33 mouse cellular contexts compared by ENCODE assay signal in genomic region chr2:129694303-129694702, GRCm38 (mm10). TPM values are rescaled to one million over a fixed set of nuclear protein-coding genes. Genes with fewer than 3 reads are reported as not detected.
DNase-seq lines count a peak whose midpoint lies in the region; ATAC-seq and TF ChIP-seq lines count a peak whose summit lies in the region.
"Had no signal": no experiment of that assay in that cellular context is flagged by ENCODE, and none has a peak within 500 bp of the region (broad histone marks: within the 10 kb centered on the region; RNA-seq: fewer than 3 reads in every experiment).

No protein-coding gene starts in this region.

- H3K9ac ChIP-seq in MEL (ENCODE audit: control insufficient read depth, low read depth, low read length, poor library complexity, severe bottlenecking), result no peak overlapping the region
- H3K9ac ChIP-seq in liver, embryonic 15.5 days, result no peak overlapping the region
- no peak overlapping the region for H3K9ac ChIP-seq in forebrain, embryonic 14.5 days (ENCODE audit: low read length)
- H3K9ac ChIP-seq: forebrain, embryonic 15.5 days; hindbrain, embryonic 12.5 days; intestine, embryonic 15.5 days; limb, embryonic 15.5 days; lung, embryonic 15.5 days; midbrain, embryonic 12.5 days; neural tube, embryonic 12.5 days; stomach, embryonic 15.5 days had no signal

- TF ChIP-seq RAD21 in MEL (IDR thresholded peaks at IDR 0.05; ENCODE audit: low read depth, low read length), result no peak

- H3K4me3 ChIP-seq in MEL (ENCODE audit: control insufficient read depth in 1 of 2, insufficient read depth in 1 of 2, low read depth in 2 of 2, low read length in 2 of 2), result no peak overlapping the region
- H3K4me3 ChIP-seq in liver, embryonic 15.5 days (replicated peaks), result no peak overlapping the region
- H3K4me3 ChIP-seq in forebrain, embryonic 14.5 days (ENCODE audit: low read depth, low read length), result no peak overlapping the region
- H3K4me3 ChIP-seq: forebrain, embryonic 15.5 days; gastrocnemius, adult 2 months; hindbrain, embryonic 12.5 days; intestine, embryonic 15.5 days; layer of hippocampus, adult 2 months; limb, embryonic 10.5 days; limb, embryonic 15.5 days; lung, embryonic 15.5 days; midbrain, embryonic 12.5 days; myocyte; neural tube, embryonic 12.5 days; stomach, embryonic 15.5 days had no signal

- ATAC-seq in liver, embryonic 15.5 days (ENCODE audit: insufficient read depth), result peak; percentile 31; the same call in 1 of the 2 replicates
- no peak for ATAC-seq in forebrain, embryonic 14.5 days
- ATAC-seq: forebrain, embryonic 15.5 days; hindbrain, postnatal 0 days; intestine, embryonic 15.5 days; Patski had no signal

- no peaks in the 10 kb centered on the region for H3K79me2 ChIP-seq in MEL (ENCODE audit: control insufficient read depth, insufficient read depth, low read length, poor library complexity)

- H3K4me2 ChIP-seq in liver, embryonic 15.5 days, result no peak overlapping the region
- H3K4me2 ChIP-seq in forebrain, embryonic 14.5 days (ENCODE audit: low read length), result no peak overlapping the region
- H3K4me2 ChIP-seq: forebrain, embryonic 15.5 days; heart, embryonic 11.5 days; hindbrain, embryonic 12.5 days; intestine, embryonic 15.5 days; limb, embryonic 15.5 days; lung, embryonic 15.5 days; midbrain, embryonic 12.5 days; neural tube, embryonic 12.5 days; stomach, embryonic 15.5 days had no signal

- peak overlapping the region; percentile 63 for H3K27ac ChIP-seq in MEL (ENCODE audit: control insufficient read depth, low read depth, low read length)
- no peak overlapping the region for H3K27ac ChIP-seq in liver, embryonic 15.5 days (replicated peaks)
- H3K27ac ChIP-seq in forebrain, embryonic 14.5 days (ENCODE audit: low read depth, low read length), result no peak overlapping the region
- H3K27ac ChIP-seq: forebrain, embryonic 15.5 days; gastrocnemius, adult 2 months; hindbrain, embryonic 12.5 days; hindbrain, postnatal 0 days; intestine, embryonic 15.5 days; layer of hippocampus, adult 2 months; limb, embryonic 10.5 days; limb, embryonic 15.5 days; lung, embryonic 15.5 days; midbrain, embryonic 12.5 days; neural tube, embryonic 12.5 days; stomach, embryonic 15.5 days had no signal

- no peak for TF ChIP-seq POLR2A in MEL (IDR thresholded peaks at IDR 0.05; ENCODE audit: control insufficient read depth in 1 of 2, insufficient read depth in 1 of 2, low read depth in 1 of 2, low read length in 2 of 2, poor library complexity in 1 of 2)

- DNase-seq in MEL (ENCODE audit: low read depth, low spot score), result peak; percentile 82
- peak; percentile 8 for DNase-seq in c-Kit-positive CD71-positive TER-119-negative erythroid progenitor cells, embryonic 14.5 days (ENCODE audit: low read depth)
- DNase-seq in forebrain, embryonic 14.5 days (ENCODE audit: low spot score), result no peak
- DNase-seq in spleen, postnatal 4 days (ENCODE audit: low spot score in 2 of 2), result no peak
- DNase-seq in spleen, postnatal 10 days (ENCODE audit: low spot score in 2 of 2), result no peak
- DNase-seq in cerebellum, adult 9-10 months, result no peak
- DNase-seq: adrenal gland, postnatal 14 days; B cell, adult 2 months; cerebellum, adult 2 months; cerebellum, postnatal 25 days; gastrocnemius, adult 2 months; gastrocnemius, postnatal 36 days; heart, adult 18-20 months; heart, postnatal 36 days; kidney, adult 2 months; kidney, postnatal 36 days; thymus, postnatal 36 days had no signal

- H3K36me3 ChIP-seq in MEL (ENCODE audit: control insufficient read depth in 1 of 2, insufficient read depth in 2 of 2, low read length in 2 of 2), result peaks cover 0 to 23% of the 10 kb centered on the region in 2 experiments; a peak in 2 of 4 replicates
- no peaks in the 10 kb centered on the region for H3K36me3 ChIP-seq in liver, embryonic 15.5 days (replicated peaks)
- H3K36me3 ChIP-seq in forebrain, embryonic 14.5 days (ENCODE audit: control insufficient read depth, insufficient read depth, low read length), result no peaks in the 10 kb centered on the region
- H3K36me3 ChIP-seq: forebrain, embryonic 15.5 days; hindbrain, embryonic 12.5 days; intestine, embryonic 15.5 days; limb, embryonic 10.5 days; limb, embryonic 15.5 days; lung, embryonic 15.5 days; midbrain, embryonic 12.5 days; neural tube, embryonic 12.5 days; stomach, embryonic 15.5 days had no signal

- no peaks in the 10 kb centered on the region for H3K9me3 ChIP-seq in MEL (replicated peaks; ENCODE audit: insufficient read depth, low read length)
- H3K9me3 ChIP-seq in liver, embryonic 15.5 days (replicated peaks), result no peaks in the 10 kb centered on the region
- no peaks in the 10 kb centered on the region for H3K9me3 ChIP-seq in forebrain, embryonic 14.5 days (replicated peaks; ENCODE audit: control insufficient read depth, low read length)
- H3K9me3 ChIP-seq: forebrain, embryonic 15.5 days; hindbrain, embryonic 12.5 days; intestine, embryonic 15.5 days; limb, embryonic 10.5 days; limb, embryonic 15.5 days; lung, embryonic 15.5 days; midbrain, embryonic 12.5 days; neural tube, embryonic 12.5 days; stomach, embryonic 15.5 days had no signal

- no peaks in the 10 kb centered on the region for H3K27me3 ChIP-seq in MEL (ENCODE audit: control insufficient read depth in 1 of 2, insufficient read depth in 2 of 2, low read length in 2 of 2)
- peaks cover 45% of the 10 kb centered on the region for H3K27me3 ChIP-seq in liver, embryonic 15.5 days
- H3K27me3 ChIP-seq in forebrain, embryonic 14.5 days (replicated peaks; ENCODE audit: control insufficient read depth, insufficient read depth, low read length), result no peaks in the 10 kb centered on the region

- TF ChIP-seq CTCF in MEL (IDR thresholded peaks at IDR 0.05 in 2 of 3, conservative IDR thresholded peaks at IDR 0.05 in 1 of 3; ENCODE audit: control insufficient read depth in 1 of 3, insufficient read depth in 1 of 3, low read depth in 2 of 3, low read length in 3 of 3, poor library complexity in 1 of 3, severe bottlenecking in 1 of 3), result no peak

- WGBS in liver, embryonic 15.5 days (ENCODE audit: insufficient replicate concordance), result 7% methylated on average over 6 of the region's 6 CpGs
- WGBS in forebrain, embryonic 14.5 days, result 79% methylated on average over 6 of the region's 6 CpGs

- TF ChIP-seq EP300 in MEL (IDR thresholded peaks at IDR 0.05; ENCODE audit: low read depth in 1 of 2, low read length in 2 of 2), result peak; percentile 80 to 90

- peaks cover 7 to 33% of the 10 kb centered on the region in 2 experiments; a peak in 3 of 4 replicates for H3K4me1 ChIP-seq in MEL (ENCODE audit: control insufficient read depth in 1 of 2, insufficient read depth in 2 of 2, low read length in 2 of 2)
- H3K4me1 ChIP-seq in liver, embryonic 15.5 days (replicated peaks), result no peaks in the 10 kb centered on the region
- H3K4me1 ChIP-seq in forebrain, embryonic 14.5 days (ENCODE audit: control insufficient read depth, insufficient read depth, low read length), result peaks cover 8% of the 10 kb centered on the region
- H3K4me1 ChIP-seq: intestine, embryonic 15.5 days; limb, embryonic 15.5 days; lung, embryonic 15.5 days; neural tube, embryonic 12.5 days; stomach, embryonic 15.5 days had no signal

TF ChIP-seq in MEL, 35 proteins besides CTCF, POLR2A, EP300 and RAD21 (continues in another document):
- TF ChIP-seq TCF12 (IDR thresholded peaks at IDR 0.05; ENCODE audit: low read depth, low read length) (peak; percentile 94), ZKSCAN1 (IDR thresholded peaks at IDR 0.05; ENCODE audit: low read depth, low read length) (no peak), CHD2 (IDR thresholded peaks at IDR 0.05; ENCODE audit: low read length) (no peak), MAZ (IDR thresholded peaks at IDR 0.05; ENCODE audit: low read depth, low read length) (no peak), MYC (IDR thresholded peaks at IDR 0.05; ENCODE audit: low read depth, low read length) (no peak), MAX (IDR thresholded peaks at IDR 0.05; ENCODE audit: low read length) (no peak), RCOR1 (IDR thresholded peaks at IDR 0.05; ENCODE audit: low read depth, low read length) (peak; percentile 82), TBP (IDR thresholded peaks at IDR 0.05; ENCODE audit: low read depth, low read length) (no peak), E2F4 (IDR thresholded peaks at IDR 0.05; ENCODE audit: borderline replicate concordance, low read depth, low read length) (no peak), ETS1 (IDR thresholded peaks at IDR 0.05; ENCODE audit: low read depth, low read length) (peak; percentile 60), POLR2AphosphoS2 (IDR thresholded peaks at IDR 0.05; ENCODE audit: low read length) (no peak), SMC3 (IDR thresholded peaks at IDR 0.05; ENCODE audit: low read depth, low read length) (no peak), NELFE (IDR thresholded peaks at IDR 0.05; ENCODE audit: low read depth, low read length) (no peak), USF2 (IDR thresholded peaks at IDR 0.05; ENCODE audit: borderline replicate concordance in 1 of 2, insufficient read depth in 1 of 2, low read depth in 1 of 2, low read length in 2 of 2) (no peak), KAT2A (conservative IDR thresholded peaks at IDR 0.05; ENCODE audit: low read depth, low read length) (no peak), BHLHE40 (IDR thresholded peaks at IDR 0.05; ENCODE audit: borderline replicate concordance, low read depth, low read length) (no peak), MAFK (IDR thresholded peaks at IDR 0.05; ENCODE audit: borderline replicate concordance, low read depth, low read length) (no peak; the same call in 1 of the 2 replicates), MYB (IDR thresholded peaks at IDR 0.05; ENCODE audit: low read depth, low read length) (peak; percentile 73), GABPA (IDR thresholded peaks at IDR 0.05; ENCODE audit: low read depth, low read length) (no peak), POLR2AphosphoS5 (IDR thresholded peaks at IDR 0.05; ENCODE audit: borderline replicate concordance, low read depth, low read length) (no peak), ZNF384 (IDR thresholded peaks at IDR 0.05; ENCODE audit: low read depth, low read length) (peak; percentile 90), JUND (IDR thresholded peaks at IDR 0.05; ENCODE audit: low read depth, low read length) (no peak), USF1 (IDR thresholded peaks at IDR 0.05; ENCODE audit: low read depth, low read length) (no peak), TAL1 (IDR thresholded peaks at IDR 0.05; ENCODE audit: low read length) (peak; percentile 85), GATA1 (IDR thresholded peaks at IDR 0.05; ENCODE audit: low read depth, low read length) (peak; percentile 90), HCFC1 (IDR thresholded peaks at IDR 0.05; ENCODE audit: low read depth, low read length) (no peak)

RNA-seq across cellular contexts. Expression of gene Pdyn, which starts 5.3 kb away (rescaled TPM):
- not detected in 2 replicates for total RNA-seq in MEL (2012; rRNA removed)
- under 1 TPM in 1 of 2 experiments, not detected in 1; 0.19 TPM for polyA plus RNA-seq in MEL (2012; ENCODE audit: insufficient read depth in 1 of 2, insufficient read length in 2 of 2, low read depth in 1 of 2, low replicate concordance in 2 of 2, missing spikeins in 1 of 2)
- 0.20 TPM in 1 of 2 replicates, not detected in the other for polyA plus RNA-seq in liver, embryonic 15.5 days (2015; fragmentation: Nextera tagmentation; extraction: Ambion mirVana)
- 5.6 and 6.5 TPM in 2 replicates for polyA plus RNA-seq in forebrain, embryonic 14.5 days (2014; fragmentation: Nextera tagmentation; extraction: Ambion mirVana)
- total RNA-seq: adrenal gland, postnatal 14 days; gastrocnemius, adult 2 months; gastrocnemius, postnatal 36 days; heart, adult 18-20 months; heart, postnatal 36 days; megakaryocyte, adult 5-6 weeks had no signal
- polyA plus RNA-seq: kidney, adult 2 months; limb, embryonic 10.5 days; myocyte; Patski had no signal

Comparison
In these comparisons a context has a peak if more than half of its experiments do, and no peak if none do; other contexts are left out.
1. DNase-seq: peak in MEL (single experiment) and c-Kit-positive CD71-positive TER-119-negative erythroid progenitor cells, embryonic 14.5 days (single experiment); none in forebrain, embryonic 14.5 days (single experiment), spleen, postnatal 4 days (0 of 2), spleen, postnatal 10 days (0 of 2) and cerebellum, adult 9-10 months (single experiment).